Mouse (Mus musculus) embryonic facial prominence, embryonic 11.5 days (tissue): ENCODE measurements around the gene Dapk2. TPM values are rescaled to one million over a fixed set of nuclear protein-coding genes. Genes with fewer than 3 reads are reported as not detected.

Experiments used
- ATAC-seq: fragments of 200-750 bp; cut with Nextera tagmentation; replicated peaks from 2 replicates; pipeline ENCODE4 v1.8.0; 2017; ENCODE audit warnings: low read depth; ENCODE audit not compliant: insufficient number of reproducible peaks, low FRiP score, low TSS enrichment
- DNase-seq: peaks from one replicate; pipeline ENCODE4 v3.0.0-alpha.2; 2015; ENCODE audit warnings: low spot score
- H3K27ac ChIP-seq: fragments of 300-500 bp; sonication (generic); replicated peaks from 2 replicates; pipeline ENCODE4 v1.5.1; 2014; ENCODE audit warnings: mild to moderate bottlenecking, low read depth, low read length, control low read depth
- H3K27me3 ChIP-seq: fragments of 300-500 bp; sonication (generic); 2 replicates; pipeline ENCODE4 v1.6.1; 2014; ENCODE audit warnings: mild to moderate bottlenecking, low read length, moderate library complexity, mixed read lengths; ENCODE audit not compliant: control insufficient read depth, insufficient read depth
- H3K36me3 ChIP-seq: fragments of 300-500 bp; sonication (generic); replicated peaks from 2 replicates; pipeline ENCODE4 v1.6.1; 2014; ENCODE audit warnings: low read depth, mild to moderate bottlenecking, low read length, moderate library complexity, mixed read lengths; ENCODE audit not compliant: control insufficient read depth, insufficient read depth
- H3K4me1 ChIP-seq: fragments of 300-500 bp; sonication (generic); 2 replicates; pipeline ENCODE4 v1.6.1; 2014; ENCODE audit warnings: low read length, mixed read lengths; ENCODE audit not compliant: control insufficient read depth, insufficient read depth
- H3K4me2 ChIP-seq: fragments of 300-500 bp; sonication (generic); 2 replicates; pipeline ENCODE4 v1.6.1; 2014; ENCODE audit warnings: low read depth, mild to moderate bottlenecking, control low read depth, low read length, moderate library complexity
- H3K4me3 ChIP-seq: fragments of 300-500 bp; sonication (generic); 2 replicates; pipeline ENCODE4 v1.5.1; 2014; ENCODE audit warnings: low read depth, low read length, control low read depth
- H3K9ac ChIP-seq: fragments of 300-500 bp; sonication (generic); replicated peaks from 2 replicates; pipeline ENCODE4 v1.6.1; 2014; ENCODE audit warnings: mild to moderate bottlenecking, control low read depth, low read length
- H3K9me3 ChIP-seq: fragments of 300-500 bp; sonication (generic); replicated peaks from 2 replicates; pipeline ENCODE4 v1.6.1; 2016; ENCODE audit warnings: mild to moderate bottlenecking, low read length, inconsistent platforms, mixed read lengths; ENCODE audit not compliant: control insufficient read depth
- WGBS: fragments of 180-500 bp; shearing (Covaris S2); extraction: QIAGEN DNeasy Blood & Tissue Kit; methylation state at CpG from one replicate; pipeline ENCODE4 v1.1.7; 2014; 5-methylcytosine and 5-hydroxymethylcytosine counted together
- polyA plus RNA-seq: library from polyadenylated mRNA; unstranded; fragments of >200 nt; fragmentation: Nextera tagmentation; extraction: Ambion mirVana; gene quantifications from 2 replicates; pipeline ENCODE4 v1.2.1, GENCODE M21; 2014

Dapk2 gene
- polyA plus RNA-seq, 1 experiment from 2014 or later: 6.2 TPM

DNA sequence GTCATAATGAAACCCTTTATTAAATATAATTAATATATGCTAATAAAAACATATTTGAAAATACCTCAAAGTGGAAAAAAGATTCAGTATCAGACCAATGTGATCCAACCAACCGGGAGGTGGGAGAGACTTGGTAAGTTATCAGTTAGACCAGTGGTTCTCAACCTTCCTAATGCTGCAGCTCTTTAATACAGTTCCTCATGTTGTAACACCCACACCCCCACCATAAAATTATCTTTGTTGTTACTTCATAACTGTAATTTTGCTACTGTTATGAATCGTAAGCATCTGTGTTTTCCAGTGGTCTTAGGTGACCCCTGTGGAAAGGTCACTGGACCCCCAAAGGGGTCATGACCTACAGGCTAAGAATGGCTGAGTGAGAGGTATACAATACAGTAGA is 105.7 kb downstream of the Dapk2 start:
- no peak overlapping the region for H3K4me3 ChIP-seq
- H3K4me1 ChIP-seq: no peaks in the 10 kb centered on the region
- ATAC-seq (no peak), DNase-seq (no peak)
- 88% methylated on average over 2 of the region's 2 CpGs for WGBS
- no peaks in the 10 kb centered on the region for H3K27me3 ChIP-seq
- H3K9ac ChIP-seq: no peak overlapping the region
- no peak overlapping the region for H3K4me2 ChIP-seq
- no peak overlapping the region for H3K27ac ChIP-seq
- H3K36me3 ChIP-seq: no peaks in the 10 kb centered on the region
- H3K9me3 ChIP-seq: no peaks in the 10 kb centered on the region

DNA sequence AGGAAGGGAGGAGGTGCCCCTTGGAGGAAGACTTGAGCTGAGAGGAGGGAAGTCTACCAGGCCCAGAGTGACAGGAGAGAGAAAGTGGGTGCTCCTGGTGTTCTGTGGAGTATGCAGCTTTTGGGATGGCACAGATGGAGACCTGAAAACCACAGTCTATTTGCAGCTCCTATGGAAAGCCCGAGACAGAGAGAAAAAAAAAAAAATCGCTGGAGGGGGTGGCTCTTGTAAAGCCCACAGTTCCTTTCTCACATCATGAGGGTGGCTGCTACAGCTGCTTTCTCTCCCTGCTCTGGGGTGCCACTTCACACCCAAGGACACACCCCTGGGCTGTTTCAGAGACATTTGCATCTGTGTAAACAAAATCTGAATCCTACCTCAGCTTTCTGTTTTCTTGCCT is 107.6 kb downstream of the Dapk2 start:
- no peak overlapping the region for H3K4me3 ChIP-seq
- ATAC-seq (no peak), DNase-seq (no peak)
- no peak overlapping the region for H3K27ac ChIP-seq
- H3K4me1 ChIP-seq: no peaks in the 10 kb centered on the region
- H3K36me3 ChIP-seq: no peaks in the 10 kb centered on the region
- no peak overlapping the region for H3K9ac ChIP-seq
- H3K4me2 ChIP-seq: no peak overlapping the region
- no peaks in the 10 kb centered on the region for H3K9me3 ChIP-seq
- WGBS: 52% methylated on average over 2 of the region's 2 CpGs
- H3K27me3 ChIP-seq: no peaks in the 10 kb centered on the region

DNA sequence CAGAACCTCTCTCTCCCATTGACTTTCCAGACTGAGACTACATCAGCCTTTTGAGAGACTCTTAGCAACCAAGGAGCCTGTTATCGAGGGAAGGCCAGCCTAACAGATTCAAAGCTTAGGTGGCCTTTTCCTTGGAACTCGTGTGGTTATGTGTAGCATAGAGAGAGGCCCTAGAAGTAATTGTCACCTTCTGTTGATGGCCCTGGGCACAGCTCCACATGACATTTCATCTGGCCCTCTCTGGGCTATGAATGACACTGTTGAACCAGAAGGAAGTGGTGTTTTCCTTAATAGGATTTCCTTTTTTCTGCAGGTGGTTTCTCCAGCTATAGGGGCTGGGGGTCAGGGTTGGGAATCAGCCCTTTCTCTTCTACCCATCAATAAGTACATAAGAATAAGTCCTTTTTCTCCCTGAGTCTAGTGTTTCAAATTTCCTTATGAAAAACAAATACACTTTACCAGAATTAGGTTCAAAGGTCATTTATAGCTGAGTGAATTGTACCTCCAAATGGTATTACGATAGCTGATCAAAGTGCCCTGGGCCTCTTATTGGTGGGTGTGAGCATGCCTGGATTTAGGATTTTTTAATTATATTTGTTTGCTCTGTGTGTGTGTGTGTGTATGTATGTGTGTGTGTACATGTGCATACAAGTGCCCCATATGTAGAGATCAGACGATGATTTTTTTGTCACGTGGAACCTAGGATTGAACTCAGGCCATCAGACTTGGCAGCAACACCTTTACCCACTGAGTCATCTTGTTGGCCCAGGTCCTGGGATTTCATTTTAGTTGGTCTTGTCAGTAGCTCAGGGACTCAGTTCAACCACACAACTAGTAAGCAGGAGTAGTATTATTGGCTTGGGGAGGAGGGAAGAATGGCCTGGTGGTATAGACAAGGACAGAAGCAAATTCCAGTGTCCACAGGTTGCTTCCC is 108.5 kb downstream of the Dapk2 start:
- H3K27ac ChIP-seq: no peak overlapping the region
- 72% methylated on average over 5 of the region's 5 CpGs for WGBS
- no peak for DNase-seq

DNA sequence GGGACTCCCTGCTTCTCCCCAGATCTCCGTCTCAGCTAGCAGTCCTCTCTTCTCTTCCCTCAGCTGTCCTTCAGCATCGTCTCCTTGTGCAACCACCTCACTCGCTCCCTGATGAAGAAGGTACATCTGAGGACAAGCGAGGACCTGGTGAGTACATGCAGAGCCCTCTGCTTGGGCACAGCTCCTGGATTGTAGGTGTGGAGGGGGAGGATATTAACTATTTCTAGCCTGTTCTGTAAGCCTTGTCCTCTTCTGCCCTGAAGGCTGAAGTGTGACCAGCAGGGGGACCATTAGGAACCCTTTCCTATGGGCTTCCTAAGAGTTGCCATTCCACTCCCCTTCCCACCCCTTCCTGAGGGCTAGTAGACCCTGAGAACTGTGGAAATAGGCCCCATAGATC is 110.8 kb downstream of the Dapk2 start:
- DNase-seq: no peak
- no peak overlapping the region for H3K27ac ChIP-seq
- no peaks in the 10 kb centered on the region for H3K9me3 ChIP-seq

More for the DNA sequence above, 108.5 kb downstream of the Dapk2 start:
- ATAC-seq: no peak
- no peaks in the 10 kb centered on the region for H3K4me1 ChIP-seq
- no peaks in the 10 kb centered on the region for H3K9me3 ChIP-seq
- H3K9ac ChIP-seq: no peak overlapping the region
- no peak overlapping the region for H3K4me3 ChIP-seq
- no peak overlapping the region for H3K4me2 ChIP-seq
- no peaks in the 10 kb centered on the region for H3K36me3 ChIP-seq
- no peaks in the 10 kb centered on the region for H3K27me3 ChIP-seq

DNA sequence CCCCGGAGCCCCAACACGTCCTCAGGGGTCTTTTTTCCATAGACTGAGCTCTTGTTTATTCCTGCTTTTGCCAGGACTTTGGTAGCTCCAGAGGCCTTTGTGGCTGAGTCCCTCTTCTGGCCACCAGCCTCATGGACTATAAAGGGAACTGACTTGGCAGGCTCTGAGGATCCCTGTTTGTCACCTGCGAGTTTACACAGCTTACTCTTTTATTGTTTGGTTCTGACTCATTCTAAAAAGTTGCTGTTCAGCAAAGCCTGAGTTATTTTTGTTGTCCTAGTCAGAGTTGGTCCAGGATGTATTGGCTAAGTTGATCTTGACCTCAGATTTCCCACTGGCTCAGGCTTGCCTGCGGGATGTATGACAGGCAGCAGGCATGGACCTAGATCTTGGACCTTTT is 112.0 kb downstream of the Dapk2 start:
- no peaks in the 10 kb centered on the region for H3K27me3 ChIP-seq
- no peaks in the 10 kb centered on the region for H3K36me3 ChIP-seq
- no peak overlapping the region for H3K4me2 ChIP-seq
- H3K27ac ChIP-seq: no peak overlapping the region
- H3K4me1 ChIP-seq: no peaks in the 10 kb centered on the region
- DNase-seq (no peak), ATAC-seq (no peak)
- no peaks in the 10 kb centered on the region for H3K9me3 ChIP-seq
- no peak overlapping the region for H3K9ac ChIP-seq
- H3K4me3 ChIP-seq: no peak overlapping the region
- WGBS: 73% methylated on average over 4 of the region's 4 CpGs

More for the DNA sequence above, 110.8 kb downstream of the Dapk2 start:
- Histone ChIP-seq H3K36me3 (no peaks in the 10 kb centered on the region), H3K9ac (no peak overlapping the region), H3K4me1 (no peaks in the 10 kb centered on the region), H3K4me3 (no peak overlapping the region), H3K4me2 (no peak overlapping the region), H3K27me3 (no peaks in the 10 kb centered on the region)
- no peak for ATAC-seq
- WGBS: 86% methylated on average over 4 of the region's 4 CpGs

DNA sequence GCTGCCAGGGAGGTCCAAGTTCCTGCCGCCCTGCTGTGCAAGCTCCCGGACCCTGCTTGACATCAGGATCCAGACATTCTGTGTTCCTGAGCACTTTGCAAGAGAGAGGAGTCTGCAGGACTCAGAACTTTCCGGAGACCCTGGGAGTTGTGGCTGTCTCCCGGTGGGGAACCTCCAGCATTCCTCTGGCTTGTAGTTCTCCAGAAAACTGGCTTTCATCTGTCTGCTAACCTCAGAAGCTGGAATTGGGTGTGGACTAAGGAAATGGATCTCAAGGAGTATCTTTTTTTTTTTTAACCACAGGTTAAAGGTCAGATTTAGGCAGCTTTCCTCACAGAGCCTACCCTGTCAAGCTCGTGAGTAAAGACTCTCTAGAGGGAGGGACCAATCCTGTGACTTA is 113.7 kb downstream of the Dapk2 start:
- DNase-seq (no peak), ATAC-seq (no peak)
- H3K9me3 ChIP-seq: no peaks in the 10 kb centered on the region
- no peak overlapping the region for H3K27ac ChIP-seq
- 35% methylated on average over 5 of the region's 5 CpGs for WGBS
- H3K4me3 ChIP-seq: no peak overlapping the region
- H3K36me3 ChIP-seq: no peaks in the 10 kb centered on the region
- no peak overlapping the region for H3K9ac ChIP-seq
- no peak overlapping the region for H3K4me2 ChIP-seq
- no peaks in the 10 kb centered on the region for H3K27me3 ChIP-seq
- no peaks in the 10 kb centered on the region; the same call in 1 of the 2 replicates for H3K4me1 ChIP-seq

DNA sequence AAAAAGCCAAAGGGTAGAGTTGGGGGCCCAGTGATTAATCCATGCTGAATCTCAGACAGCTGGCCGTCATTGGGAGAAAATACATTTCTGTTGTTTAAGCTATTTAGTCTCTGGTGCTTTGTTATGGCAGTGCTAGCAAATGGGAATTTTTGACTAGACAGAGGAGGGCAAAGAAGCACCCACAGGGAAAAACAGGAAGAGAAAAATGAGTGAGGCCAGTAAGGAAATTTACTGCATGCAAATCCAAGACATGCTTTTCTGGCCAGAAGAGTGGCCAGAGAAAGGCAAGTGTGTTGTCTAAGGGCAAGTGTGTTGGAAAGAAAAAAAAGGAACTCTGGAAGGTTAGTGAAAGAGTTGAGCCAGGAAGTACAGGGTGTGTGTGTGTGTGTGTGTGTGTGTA is 115.6 kb downstream of the Dapk2 start:
- WGBS: 84% methylated on average over 1 of the region's 1 CpGs
- Histone ChIP-seq H3K27me3 (no peaks in the 10 kb centered on the region), H3K27ac (no peak overlapping the region), H3K4me1 (no peaks in the 10 kb centered on the region; the same call in 1 of the 2 replicates), H3K9ac (no peak overlapping the region), H3K4me2 (no peak overlapping the region), H3K9me3 (no peaks in the 10 kb centered on the region), H3K36me3 (no peaks in the 10 kb centered on the region), H3K4me3 (no peak overlapping the region)
- ATAC-seq (no peak), DNase-seq (no peak)

DNA sequence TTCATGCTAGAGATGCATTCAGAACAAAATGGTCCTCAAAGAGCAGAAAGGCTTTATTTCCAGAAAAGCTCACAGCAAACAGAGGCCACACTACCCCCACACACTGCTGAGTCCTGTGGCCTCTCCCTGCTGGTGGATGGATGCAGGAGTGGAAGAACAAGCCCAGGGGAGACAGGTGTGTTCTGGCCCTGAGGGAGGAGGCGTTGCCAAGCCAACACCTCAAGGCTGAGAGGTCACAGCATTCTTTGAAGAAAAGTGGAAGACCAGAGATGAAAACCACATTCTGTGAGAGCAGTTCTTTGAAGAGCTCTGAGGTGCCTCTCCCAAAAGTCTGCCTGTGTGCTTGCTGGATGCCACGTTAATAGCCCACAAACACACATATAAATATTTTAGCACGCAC is 116.6 kb downstream of the Dapk2 start:
- DNase-seq: no peak
- Histone ChIP-seq H3K4me1 (no peaks in the 10 kb centered on the region; the same call in 1 of the 2 replicates), H3K4me3 (no peak overlapping the region), H3K9me3 (no peaks in the 10 kb centered on the region), H3K27me3 (no peaks in the 10 kb centered on the region), H3K27ac (no peak overlapping the region), H3K9ac (no peak overlapping the region), H3K4me2 (no peak overlapping the region), H3K36me3 (no peaks in the 10 kb centered on the region)
- no peak for ATAC-seq
- WGBS: 45% methylated on average over 3 of the region's 3 CpGs
